Mouse (Mus musculus): Measurements from ENCODE around the gene Dcaf4.
A peak's percentile ranks its signal among the peaks of the same experiment; 100 is the strongest.

The Dcaf4 gene

GRCm38 (mm10) chr12:83520311-83520890 is at the start of gene Dcaf4:
Dcaf4 (plus strand) TSS chr12:83520466.
- DNase-seq: peak; percentile 98 to 99

GRCm38 (mm10) chr12:83471760-83472159 is 48.5 kb upstream of the Dcaf4 start:
- DNase-seq: no peak

- no peak for DNase-seq
Observed at GRCm38 (mm10) chr12:83473987-83474600, 46.2 kb upstream of the Dcaf4 start.

- DNase-seq: no peak
Observed at GRCm38 (mm10) chr12:83475419-83475818, 44.8 kb upstream of the Dcaf4 start.

GRCm38 (mm10) chr12:83476277-83476676 is 44.0 kb upstream of the Dcaf4 start:
- DNase-seq: no peak

GRCm38 (mm10) chr12:83479140-83479539 is 41.1 kb upstream of the Dcaf4 start:
- DNase-seq: no peak

- DNase-seq: no peak
Observed at GRCm38 (mm10) chr12:83479818-83480401, 40.4 kb upstream of the Dcaf4 start.

- no peak for DNase-seq
Observed at GRCm38 (mm10) chr12:83481439-83481838, 38.8 kb upstream of the Dcaf4 start.

GRCm38 (mm10) chr12:83483653-83484052 is 36.6 kb upstream of the Dcaf4 start:
- DNase-seq: no peak

GRCm38 (mm10) chr12:83484855-83485745 is 35.2 kb upstream of the Dcaf4 start:
- no peak for DNase-seq

GRCm38 (mm10) chr12:83485911-83486670 is 34.2 kb upstream of the Dcaf4 start:
- peak; percentile 7 for DNase-seq

GRCm38 (mm10) chr12:83486671-83487461 is 33.4 kb upstream of the Dcaf4 start:
- peak; percentile 12 to 27 for DNase-seq

- DNase-seq: peak; percentile 99
Observed at GRCm38 (mm10) chr12:83487476-83487991, 32.7 kb upstream of the Dcaf4 start, which contains the start of gene Dpf3. Dpf3 (minus strand) TSS chr12:83487716.

- peak; percentile 3 to 14 for DNase-seq
Observed at GRCm38 (mm10) chr12:83488211-83488941, 31.9 kb upstream of the Dcaf4 start.

GRCm38 (mm10) chr12:83489748-83490147 is 30.5 kb upstream of the Dcaf4 start:
- no peak for DNase-seq

- DNase-seq: no peak
Observed at GRCm38 (mm10) chr12:83491609-83492008, 28.7 kb upstream of the Dcaf4 start.

- no peak for DNase-seq
Observed at GRCm38 (mm10) chr12:83492808-83493207, 27.5 kb upstream of the Dcaf4 start.

GRCm38 (mm10) chr12:83494196-83494595 is 26.1 kb upstream of the Dcaf4 start:
- DNase-seq: no peak

GRCm38 (mm10) chr12:83495248-83495960 is 24.9 kb upstream of the Dcaf4 start:
- DNase-seq: no peak

GRCm38 (mm10) chr12:83495961-83496282 is 24.3 kb upstream of the Dcaf4 start:
- no peak for DNase-seq

Data from lung, adult 18-20 months (tissue).